Mouse (Mus musculus) heart, postnatal 0 days (tissue): ENCODE measurements at regions not wholly inside any gene's neighbourhood (a gene's known extent, or its start where the extent isn't known, plus 50 kb on each side); places are given as distances from the start of the nearest gene placed in this dataset.

ENCODE experiments used
- ATAC-seq: fragments of 200-750 bp; cut with Nextera tagmentation; 2 replicates; pipeline ENCODE4 v1.8.0; 2017; ENCODE audit warnings: low read depth, moderate number of reproducible peaks, moderate library complexity; ENCODE audit not compliant: insufficient read depth
- DNase-seq: peaks from one replicate; pipeline ENCODE4 v3.0.0-alpha.2; 2016; ENCODE audit warnings: low spot score
- H3K27ac ChIP-seq: fragments of 300-500 bp; sonication (generic); 2 replicates; pipeline ENCODE4 v1.5.1; 2014; ENCODE audit warnings: low read depth, mild to moderate bottlenecking
- H3K27me3 ChIP-seq: fragments of 300-500 bp; sonication (generic); 2 replicates; pipeline ENCODE4 v1.6.1; 2014; ENCODE audit warnings: low read length, mixed read lengths; ENCODE audit not compliant: control insufficient read depth, insufficient read depth
- H3K36me3 ChIP-seq: fragments of 300-500 bp; sonication (generic); replicated peaks from 2 replicates; pipeline ENCODE4 v1.6.1; 2014; ENCODE audit warnings: low read length, mixed read lengths; ENCODE audit not compliant: control insufficient read depth, insufficient read depth
- H3K4me1 ChIP-seq: fragments of 300-500 bp; sonication (generic); 2 replicates; pipeline ENCODE4 v1.6.1; 2014; ENCODE audit warnings: antibody characterized with exemption; ENCODE audit not compliant: control insufficient read depth, insufficient read depth
- H3K4me2 ChIP-seq: fragments of 300-500 bp; sonication (generic); 2 replicates; pipeline ENCODE4 v1.6.1; 2014; ENCODE audit warnings: low read depth, mild to moderate bottlenecking, low read length, moderate library complexity
- H3K4me3 ChIP-seq: fragments of 300-500 bp; sonication (generic); 2 replicates; pipeline ENCODE4 v1.5.1; 2014; ENCODE audit warnings: low read depth, low read length
- H3K9ac ChIP-seq: fragments of 300-500 bp; sonication (generic); replicated peaks from 2 replicates; pipeline ENCODE4 v1.6.1; 2014; ENCODE audit warnings: low read depth, low read length, mixed read lengths
- H3K9me3 ChIP-seq: fragments of 300-500 bp; sonication (generic); replicated peaks from 2 replicates; pipeline ENCODE4 v1.6.1; 2016; ENCODE audit warnings: low read length; ENCODE audit not compliant: control insufficient read depth
- CTCF ChIP-seq: IDR thresholded peaks from 2 replicates; pipeline ENCODE4 v1.5.1; 2016; ENCODE audit warnings: antibody characterized with exemption, control low read depth, low read depth
- EP300 ChIP-seq: IDR thresholded peaks from 2 replicates; pipeline ENCODE4 v1.6.1; 2016; ENCODE audit warnings: antibody characterized with exemption, low read depth
- WGBS: fragments of 180-500 bp; shearing (Covaris S2); extraction: QIAGEN DNeasy Blood & Tissue Kit; methylation state at CpG from one replicate; pipeline ENCODE4 v1.1.7; 2014; 5-methylcytosine and 5-hydroxymethylcytosine counted together

- TF ChIP-seq CTCF, result no peak
- TF ChIP-seq EP300, result no peak
- 45% methylated on average over 7 of the region's 7 CpGs for WGBS
- no peak overlapping the region for H3K9ac ChIP-seq
Observed at GRCm38 (mm10) chr9:41321521-41321920, 160.0 kb upstream of the Ubash3b start.

GRCm38 (mm10) chr9:41319066-41319465 is 157.6 kb upstream of the Ubash3b start:
- Histone ChIP-seq H3K9ac (no peak overlapping the region), H3K9me3 (no peaks in the 10 kb centered on the region), H3K27ac (no peak overlapping the region), H3K4me2 (no peak overlapping the region), H3K36me3 (no peaks in the 10 kb centered on the region), H3K4me3 (no peak overlapping the region), H3K27me3 (no peaks in the 10 kb centered on the region), H3K4me1 (no peaks in the 10 kb centered on the region)
- no peak for DNase-seq
- WGBS, result 71% methylated on average over 2 of the region's 2 CpGs
- no peak for ATAC-seq
- TF ChIP-seq EP300, result no peak
- TF ChIP-seq CTCF, result no peak

More at GRCm38 (mm10) chr9:41321521-41321920, 160.0 kb upstream of the Ubash3b start:
- no peak for ATAC-seq
- Histone ChIP-seq H3K4me1 (no peaks in the 10 kb centered on the region), H3K27ac (no peak overlapping the region), H3K36me3 (no peaks in the 10 kb centered on the region), H3K9me3 (no peaks in the 10 kb centered on the region), H3K27me3 (no peaks in the 10 kb centered on the region), H3K4me2 (no peak overlapping the region), H3K4me3 (no peak overlapping the region)
- no peak for DNase-seq

GRCm38 (mm10) chr9:41306229-41306628 is 144.7 kb upstream of the Ubash3b start:
- no peaks in the 10 kb centered on the region for H3K36me3 ChIP-seq
- no peak for ATAC-seq

GRCm38 (mm10) chr9:41303494-41303828 is 142.0 kb upstream of the Ubash3b start:
- no peak overlapping the region for H3K4me2 ChIP-seq
- TF ChIP-seq CTCF, result no peak
- no peak for TF ChIP-seq EP300
- no peaks in the 10 kb centered on the region for H3K9me3 ChIP-seq
- H3K36me3 ChIP-seq, result no peaks in the 10 kb centered on the region
- ATAC-seq, result no peak
- H3K4me1 ChIP-seq, result no peaks in the 10 kb centered on the region
- no peak overlapping the region for H3K4me3 ChIP-seq
- DNase-seq, result no peak
- no peak overlapping the region for H3K27ac ChIP-seq
- H3K9ac ChIP-seq, result no peak overlapping the region
- 73% methylated on average over 3 of the region's 3 CpGs for WGBS
- no peaks in the 10 kb centered on the region for H3K27me3 ChIP-seq

More at GRCm38 (mm10) chr9:41306229-41306628, 144.7 kb upstream of the Ubash3b start:
- no peaks in the 10 kb centered on the region for H3K4me1 ChIP-seq
- DNase-seq, result no peak
- no peak overlapping the region for H3K4me3 ChIP-seq
- H3K27me3 ChIP-seq, result no peaks in the 10 kb centered on the region
- H3K9me3 ChIP-seq, result no peaks in the 10 kb centered on the region
- TF ChIP-seq CTCF (no peak), EP300 (no peak)
- no peak overlapping the region for H3K4me2 ChIP-seq
- H3K9ac ChIP-seq, result no peak overlapping the region
- no peak overlapping the region for H3K27ac ChIP-seq

GRCm38 (mm10) chr9:41302809-41303493 is 141.5 kb upstream of the Ubash3b start:
- Histone ChIP-seq H3K27me3 (no peaks in the 10 kb centered on the region), H3K9ac (no peak overlapping the region), H3K9me3 (no peaks in the 10 kb centered on the region), H3K4me1 (no peaks in the 10 kb centered on the region), H3K27ac (no peak overlapping the region), H3K4me2 (no peak overlapping the region), H3K4me3 (no peak overlapping the region), H3K36me3 (no peaks in the 10 kb centered on the region)
- no peak for DNase-seq
- WGBS, result 61% methylated on average over 8 of the region's 8 CpGs
- no peak for TF ChIP-seq EP300
- no peak for TF ChIP-seq CTCF
- no peak for ATAC-seq

GRCm38 (mm10) chr9:41286145-41286468 is 124.6 kb upstream of the Ubash3b start:
- Histone ChIP-seq H3K4me2 (no peak overlapping the region), H3K4me1 (no peaks in the 10 kb centered on the region), H3K9me3 (no peaks in the 10 kb centered on the region), H3K36me3 (no peaks in the 10 kb centered on the region), H3K9ac (no peak overlapping the region), H3K27ac (no peak overlapping the region), H3K4me3 (no peak overlapping the region), H3K27me3 (no peaks in the 10 kb centered on the region)
- no peak for TF ChIP-seq CTCF
- no peak for TF ChIP-seq EP300
- DNase-seq (no peak), ATAC-seq (no peak)
- 86% methylated on average over 4 of the region's 4 CpGs for WGBS
